Mouse (Mus musculus) urinary bladder, adult 18-20 months (tissue): ENCODE measurements around the gene Arrdc5.

Experiments
- DNase-seq, 2 experiments: peaks; one replicate each; pipeline ENCODE4 v3.0.0; 2022; ENCODE audit warnings: low spot score in 2 of 2, mixed read lengths in 2 of 2

Arrdc5 gene

GRCm38 (mm10) chr17:56303160-56303846 is 3.2 kb upstream of the Arrdc5 start, which contains the start of gene Uhrf1:
Gene Uhrf1, plus strand, starts transcription at chr17:56303321.
- DNase-seq = peak in 1 of 2 experiments; percentile 69

- no peak for DNase-seq
Measured at GRCm38 (mm10) chr17:56302363-56302996, 2.4 kb upstream of the Arrdc5 start.

GRCm38 (mm10) chr17:56298238-56298637 is 1.8 kb downstream of the Arrdc5 start:
- no peak for DNase-seq

- DNase-seq = no peak
Measured at GRCm38 (mm10) chr17:56296201-56296600, 3.9 kb downstream of the Arrdc5 start.

- DNase-seq = no peak
Measured at GRCm38 (mm10) chr17:56294241-56294640, 5.8 kb downstream of the Arrdc5 start.

- DNase-seq = no peak
Measured at GRCm38 (mm10) chr17:56293291-56293690, 6.8 kb downstream of the Arrdc5 start.

GRCm38 (mm10) chr17:56292531-56293222 is 7.4 kb downstream of the Arrdc5 start, which contains the start of gene Plin3:
Gene Plin3, minus strand, starts transcription at chr17:56292873.
- DNase-seq = no peak

- no peak for DNase-seq
Measured at GRCm38 (mm10) chr17:56291826-56292475, 8.1 kb downstream of the Arrdc5 start.

- DNase-seq = peak; percentile 76 to 92
Measured at GRCm38 (mm10) chr17:56291171-56291511, 8.9 kb downstream of the Arrdc5 start.

- DNase-seq = peak; percentile 96 to 100
Measured at GRCm38 (mm10) chr17:56290388-56291170, 9.5 kb downstream of the Arrdc5 start.

- peak in 1 of 2 experiments; percentile 59 for DNase-seq
Measured at GRCm38 (mm10) chr17:56289371-56290331, 10.4 kb downstream of the Arrdc5 start.

GRCm38 (mm10) chr17:56288866-56289265 is 11.2 kb downstream of the Arrdc5 start:
- no peak for DNase-seq

GRCm38 (mm10) chr17:56287830-56288229 is 12.3 kb downstream of the Arrdc5 start:
- DNase-seq = no peak

- DNase-seq = peak in 1 of 2 experiments; percentile 48
Measured at GRCm38 (mm10) chr17:56285995-56286394, 14.1 kb downstream of the Arrdc5 start.

GRCm38 (mm10) chr17:56283316-56283715 is 16.8 kb downstream of the Arrdc5 start:
- DNase-seq = no peak

GRCm38 (mm10) chr17:56282802-56283201 is 17.3 kb downstream of the Arrdc5 start:
- no peak for DNase-seq

- DNase-seq = no peak
Measured at GRCm38 (mm10) chr17:56281193-56281592, 18.9 kb downstream of the Arrdc5 start.

GRCm38 (mm10) chr17:56279481-56280155 is 20.5 kb downstream of the Arrdc5 start:
- no peak for DNase-seq

- DNase-seq = no peak
Measured at GRCm38 (mm10) chr17:56278340-56278739, 21.7 kb downstream of the Arrdc5 start.

GRCm38 (mm10) chr17:56277567-56277893 is 22.6 kb downstream of the Arrdc5 start:
- DNase-seq = no peak
